Mouse (Mus musculus) neutrophil, adult 65 days (primary cell): ENCODE results near the gene Inafm2. TPM values are rescaled to one million over a fixed set of nuclear protein-coding genes. Genes with fewer than 3 reads are reported as not detected.

Experiments used
- total RNA-seq: library from RNA; stranded (reverse); gene quantifications from 2 replicates; pipeline ENCODE4 v1.2.4, GENCODE M21; 2023

Inafm2 gene
- total RNA-seq, result 11.2 and 12.4 TPM in 2 replicates

DNA sequence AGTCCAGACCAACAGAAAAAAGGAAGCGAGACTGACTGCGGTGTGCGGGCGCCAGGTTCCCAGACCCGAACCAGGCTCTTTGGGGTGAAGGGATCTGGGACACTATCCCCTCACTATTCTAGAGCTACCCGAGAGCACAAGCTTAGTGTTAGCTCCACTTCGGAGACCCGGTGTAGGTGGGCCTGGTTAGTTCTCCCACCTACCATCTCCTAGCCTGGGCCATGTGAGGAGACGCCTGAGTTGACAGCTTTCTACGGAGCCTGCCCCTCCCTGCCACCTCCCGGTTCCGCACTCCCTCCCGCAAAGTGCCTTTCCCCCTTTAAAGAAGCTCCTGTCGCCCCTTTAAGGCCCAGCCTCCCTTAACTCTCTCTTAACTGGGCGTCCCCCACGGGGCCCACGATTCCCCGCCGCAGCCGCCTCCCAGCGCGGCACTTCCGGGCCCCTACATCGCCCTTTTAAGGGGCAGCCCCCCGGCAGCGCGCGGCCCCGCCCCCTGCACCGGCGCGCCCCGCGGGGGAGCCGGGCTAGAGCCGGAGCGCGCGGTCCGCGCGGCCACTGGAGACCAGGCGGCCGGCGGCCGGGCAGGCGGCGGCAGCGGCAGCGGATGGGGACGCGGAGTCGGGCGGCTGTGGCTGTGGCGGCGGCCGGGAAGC lies at the start of gene Inafm2:
TSS of gene Inafm2 (plus strand) at position 527 of the 653 bp plus-strand sequence.

DNA sequence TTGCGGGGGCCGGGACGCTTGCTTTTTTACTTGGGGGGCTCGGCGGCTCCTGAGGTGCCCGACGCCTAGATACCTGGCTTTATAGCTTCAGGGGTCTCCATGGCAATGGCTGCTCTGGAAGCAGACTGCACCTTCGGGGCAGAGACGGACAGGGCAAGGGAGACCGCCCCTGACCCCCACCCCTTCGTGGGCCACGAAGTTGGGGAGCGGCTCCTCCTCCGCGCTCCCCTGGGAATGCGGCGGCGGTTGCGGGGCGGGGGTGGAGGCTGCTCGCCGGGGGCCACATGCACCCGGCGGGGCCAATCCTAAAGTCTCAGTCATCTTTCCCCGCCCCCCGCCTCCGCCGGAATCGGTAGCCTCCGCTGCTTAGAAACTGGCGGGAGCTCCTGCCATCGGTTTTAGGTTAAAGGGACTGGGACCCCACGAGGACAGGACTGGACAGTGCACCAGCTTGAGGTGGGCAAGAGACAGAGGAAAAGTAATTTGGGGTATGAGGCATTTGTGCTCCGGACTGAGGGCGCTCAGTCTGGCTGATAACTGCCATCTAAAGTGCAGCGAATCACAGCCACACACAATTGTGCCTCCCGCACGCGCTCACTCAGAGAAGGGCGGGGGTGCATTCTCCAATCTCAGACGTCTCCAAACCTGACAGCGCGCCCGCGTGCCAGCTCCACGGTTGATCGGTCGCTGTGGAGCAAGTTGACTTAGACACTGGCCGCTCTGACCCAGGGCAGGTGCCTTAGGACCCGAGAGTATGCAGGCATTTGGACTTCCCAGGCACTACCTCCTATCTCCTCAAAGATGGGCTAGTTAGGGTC lies 41.4 kb upstream of the Inafm2 start, which contains the start of gene Ankrd63:
TSS of gene Ankrd63 (minus strand) at position 51 of the 818 bp plus-strand sequence.

DNA sequence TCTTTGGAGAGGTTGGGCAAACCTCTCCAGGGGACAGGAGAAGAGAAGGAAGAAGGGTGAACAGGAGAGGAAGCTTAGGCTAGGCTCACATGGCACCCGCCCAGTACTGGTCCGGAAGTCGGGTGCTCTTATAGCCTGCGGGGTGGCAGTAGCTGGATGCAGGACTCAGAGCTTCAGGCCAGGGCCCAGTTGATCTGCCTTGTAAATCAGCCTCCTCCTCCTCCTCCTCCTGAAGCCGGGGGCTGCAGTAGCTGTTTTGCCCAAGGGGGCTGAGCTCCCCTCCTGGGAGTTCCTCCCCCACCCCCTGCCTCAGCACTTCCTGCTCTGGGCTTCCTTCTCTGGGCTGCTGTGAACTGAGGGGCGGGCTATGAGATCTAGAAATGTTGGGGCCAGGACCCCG lies 17.2 kb upstream of the Inafm2 start, which contains the start of gene Plcb2:
TSS of gene Plcb2 (minus strand) at position 102 of the 400 bp plus-strand sequence.

DNA sequence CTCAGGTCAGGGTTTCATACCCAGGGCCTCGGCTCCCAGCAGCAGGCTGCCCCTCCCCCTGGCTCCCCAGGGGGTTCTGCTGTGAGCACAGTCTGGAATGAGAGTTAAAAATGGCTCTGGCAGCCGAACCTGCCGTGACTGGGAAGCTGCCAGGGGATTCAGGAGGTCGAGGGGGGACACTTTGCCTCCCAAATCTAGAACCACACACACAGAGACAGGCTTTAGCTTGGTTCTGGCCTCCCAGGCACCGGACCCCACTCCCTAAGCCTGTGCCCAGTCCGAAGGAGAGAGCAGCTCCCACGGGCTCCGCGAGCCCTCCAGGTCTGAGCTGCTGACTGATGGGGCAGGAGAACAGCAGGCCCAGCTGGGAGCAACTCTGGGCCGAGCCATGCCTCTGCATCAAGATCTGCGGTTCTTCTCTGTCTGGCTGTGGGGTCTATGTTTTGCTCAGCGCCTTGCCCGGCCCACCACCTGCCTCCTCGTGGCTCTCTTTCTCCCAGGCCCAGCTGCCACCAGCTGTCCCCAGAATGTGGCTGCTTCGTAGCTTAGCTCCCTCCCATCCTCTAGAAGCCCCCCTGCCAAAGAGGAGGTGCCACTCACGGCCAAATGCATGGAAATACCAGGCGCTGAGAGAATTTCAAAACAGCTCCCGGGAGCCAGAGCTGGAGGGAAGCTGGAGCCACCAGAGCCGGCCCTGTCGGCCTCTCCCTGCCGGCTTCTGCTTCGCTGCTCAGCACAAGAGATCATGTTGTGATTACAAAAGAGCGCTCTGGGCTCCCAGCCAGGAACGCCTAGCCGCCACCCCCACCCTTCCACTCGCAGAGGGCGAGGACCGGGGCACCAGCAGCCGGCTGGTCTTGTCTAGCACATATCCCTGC lies 16.6 kb downstream of the Inafm2 start, which contains the start of gene Ccdc9b:
TSS of gene Ccdc9b (minus strand) at position 756 of the 878 bp plus-strand sequence.

DNA sequence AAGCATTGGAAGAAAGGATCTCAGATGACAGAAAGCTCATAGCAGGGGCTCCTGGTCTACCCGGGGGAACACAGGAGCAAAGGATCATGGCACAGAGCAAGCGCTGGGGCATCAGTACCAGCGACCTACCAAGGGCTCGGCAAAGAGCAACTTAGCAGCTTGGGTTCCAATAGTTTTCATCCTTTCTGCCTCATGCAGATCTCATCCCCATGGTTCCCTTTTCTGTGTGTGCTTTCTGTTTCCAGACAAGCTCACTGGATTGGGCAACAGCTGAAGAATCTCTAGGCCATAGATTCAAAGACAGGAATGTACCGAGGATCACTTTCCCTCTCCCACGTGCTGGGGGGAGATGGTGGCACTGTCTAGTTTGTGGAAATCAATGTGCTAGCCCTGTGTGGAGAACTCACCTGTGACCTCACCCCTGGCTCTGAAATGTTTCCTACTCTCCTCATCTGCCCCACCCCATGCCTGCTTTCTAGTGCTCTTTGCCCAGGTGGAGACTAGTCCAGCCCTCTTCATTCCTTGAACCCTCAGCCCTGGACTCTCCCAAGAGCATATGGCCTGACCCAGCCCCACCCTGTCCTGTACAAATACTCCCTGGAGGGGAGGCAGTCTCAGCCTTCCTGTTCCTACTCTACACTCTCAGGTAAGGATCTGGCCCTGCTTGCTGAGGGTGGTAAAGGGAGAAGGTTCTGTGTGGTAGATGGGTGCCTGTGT lies 26.8 kb downstream of the Inafm2 start, which contains the start of gene Phgr1:
TSS of gene Phgr1 (plus strand) at position 612 of the 717 bp plus-strand sequence.

DNA sequence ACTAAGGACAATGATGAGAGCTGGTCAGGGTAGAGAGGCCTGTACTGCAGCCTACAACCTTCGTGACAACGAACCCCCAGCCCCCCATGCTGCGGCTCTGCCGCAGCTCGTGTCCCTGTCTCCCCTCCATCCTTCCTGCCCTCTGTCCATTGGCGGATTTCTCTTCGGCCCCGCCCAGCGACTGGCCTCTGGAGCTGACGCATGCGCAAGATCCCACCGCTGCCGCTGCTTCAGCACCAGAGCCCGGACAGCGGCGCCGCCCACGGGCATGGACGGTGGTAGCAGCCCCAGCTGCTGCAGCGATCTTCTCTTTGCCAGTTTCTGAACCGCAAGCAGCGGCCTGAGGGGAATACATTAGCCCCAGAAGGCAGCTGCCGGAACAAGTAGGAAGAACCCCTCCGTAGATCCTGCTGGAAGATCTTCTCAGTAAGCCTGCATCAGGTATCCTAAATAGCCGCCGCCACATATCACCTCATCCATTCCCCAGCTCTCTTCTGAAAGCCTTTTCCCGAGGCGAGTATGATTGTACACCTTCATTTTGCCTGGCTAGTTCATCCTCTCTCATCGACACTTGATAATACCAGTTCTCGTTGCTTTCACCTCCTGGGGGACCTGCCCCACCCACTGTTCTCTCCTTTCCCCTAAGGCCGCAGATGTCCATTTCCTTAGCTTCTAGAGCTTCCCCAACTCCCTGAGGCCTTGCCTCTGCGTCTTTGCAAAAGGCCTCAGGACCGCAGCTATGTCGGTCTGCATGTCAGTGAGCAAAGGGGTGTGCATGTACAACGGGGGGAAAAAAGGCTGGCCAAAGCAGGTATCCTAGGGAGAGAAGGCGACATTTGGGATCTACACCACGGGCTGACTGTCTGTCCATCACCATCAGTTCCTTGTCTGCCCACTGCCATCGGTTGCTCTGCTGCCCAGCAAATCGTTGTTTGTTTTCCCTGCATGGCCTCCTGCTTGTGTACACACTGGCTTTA lies 34.2 kb downstream of the Inafm2 start, which contains the start of gene Disp2:
TSS of gene Disp2 (plus strand) at position 216 of the 977 bp plus-strand sequence.

Other genes starting within 250 kb of the Inafm2 start
- gene Bmf, start 196.1 kb upstream of the Inafm2 start, total RNA-seq, result 5.6 and 13.9 TPM in 2 replicates
- gene Bub1b, start 147.5 kb upstream of the Inafm2 start, total RNA-seq, result 32.8 and 37.9 TPM in 2 replicates
- 0.23 TPM in 1 of 2 replicates, not detected in the other for gene Pak6, start 82.5 kb upstream of the Inafm2 start, total RNA-seq
- 1.3 and 2.1 TPM in 2 replicates for gene Ankrd63, start 41.8 kb upstream of the Inafm2 start, total RNA-seq
- 141 and 180 TPM in 2 replicates for gene Plcb2, start 17.3 kb upstream of the Inafm2 start, total RNA-seq
- 0.25 TPM in 1 of 2 replicates, not detected in the other for gene Ccdc9b, start 16.9 kb downstream of the Inafm2 start, total RNA-seq
- gene Phgr1, start 27.0 kb downstream of the Inafm2 start, total RNA-seq, result not detected in 2 replicates
- gene Disp2, start 34.0 kb downstream of the Inafm2 start, total RNA-seq, result not detected in 2 replicates
- gene Knstrn, start 68.2 kb downstream of the Inafm2 start, total RNA-seq, result 35.7 and 38.8 TPM in 2 replicates
- 27.2 and 50.3 TPM in 2 replicates for gene Ivd, start 116.2 kb downstream of the Inafm2 start, total RNA-seq
- 8.2 and 12.0 TPM in 2 replicates for gene Bahd1, start 154.6 kb downstream of the Inafm2 start, total RNA-seq
- 1.7 and 3.0 TPM in 2 replicates for gene Chst14, start 180.7 kb downstream of the Inafm2 start, total RNA-seq